Mouse (Mus musculus): ENCODE data around the gene Rpa3.

Gene Rpa3

DNA sequence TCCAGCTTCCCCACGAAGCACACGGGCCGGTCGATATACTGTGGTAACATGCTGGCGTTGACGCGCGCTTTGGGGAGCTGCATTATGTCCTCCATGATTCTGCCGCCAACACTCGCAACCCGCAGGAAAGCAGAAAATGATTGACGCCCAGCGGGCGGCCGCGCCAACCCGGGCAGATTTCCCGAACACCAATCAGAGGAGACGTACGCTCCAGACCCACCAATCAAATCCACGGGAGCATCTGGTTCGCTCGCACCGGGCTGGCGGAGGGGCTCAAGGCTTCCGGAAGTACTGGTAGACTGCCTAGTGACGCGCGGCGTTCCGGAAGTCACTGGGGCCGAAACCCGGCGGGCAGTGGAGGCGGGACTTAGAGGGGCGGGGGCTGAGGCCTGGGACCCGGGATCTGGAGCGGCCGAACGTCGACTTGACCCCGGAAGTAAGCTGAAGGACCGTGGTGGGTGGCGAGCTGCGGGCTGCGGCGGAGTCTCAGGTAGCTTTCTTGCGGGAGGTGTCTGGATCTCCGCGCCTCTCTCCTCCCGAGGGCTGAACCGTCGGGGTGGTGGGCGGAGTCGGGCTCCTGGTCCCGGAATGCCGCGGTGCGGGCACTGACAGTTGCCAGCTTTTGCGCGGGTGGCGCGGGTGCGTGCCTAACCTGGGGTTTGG lies at the start of gene Rpa3, which contains the start of the genes Umad1 and Gm45062:
Rpa3 (minus strand) TSS at position 170 of the 663 bp plus-strand sequence.
Umad1 (plus strand) TSS at position 285 of the 663 bp plus-strand sequence.
Gm45062 (plus strand) TSS at position 447 of the 663 bp plus-strand sequence.
- DNase-seq (ENCODE audit: low read depth, low spot score): peak; percentile 96

DNA sequence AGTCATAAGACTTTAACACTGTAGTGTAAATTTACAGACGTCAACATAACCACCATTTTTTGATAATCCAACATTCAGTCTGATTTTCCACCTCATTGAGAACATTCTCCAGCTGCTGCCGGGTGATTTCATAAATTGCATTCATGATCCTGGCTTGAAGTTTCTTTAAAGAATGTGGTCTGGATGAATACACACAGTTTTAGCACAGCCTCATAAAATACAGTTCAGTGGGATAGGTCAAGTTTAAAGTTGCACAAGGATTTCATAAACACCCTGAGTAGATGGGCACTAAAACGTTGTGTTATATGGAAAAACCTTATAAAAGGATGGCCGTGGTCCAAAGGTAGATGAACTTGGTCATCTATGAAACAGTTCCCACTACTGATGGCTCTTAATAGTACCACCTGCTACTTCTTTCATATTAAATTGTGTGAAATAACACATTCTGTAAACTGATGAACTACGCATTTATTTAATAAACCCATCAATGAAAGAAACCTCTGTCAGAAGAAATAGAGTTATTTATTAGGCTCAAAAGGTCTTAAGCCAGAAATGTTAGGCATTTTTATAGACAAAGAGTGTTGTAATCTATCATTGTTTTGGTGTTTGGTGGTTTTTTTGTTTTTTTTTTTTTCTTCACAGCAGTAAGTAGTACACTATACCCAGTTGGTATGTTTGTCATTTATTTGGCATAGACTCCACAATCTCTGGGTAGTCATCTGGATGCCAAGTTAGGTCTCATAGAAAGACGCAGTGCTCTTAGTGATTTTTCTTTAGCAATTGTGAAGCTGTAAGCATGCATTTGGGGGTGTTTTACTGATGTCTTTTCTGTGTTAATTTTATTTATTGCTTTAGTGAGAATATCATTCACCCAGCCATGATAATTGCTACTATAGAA lies 49.2 kb upstream of the Rpa3 start:
- no peak for DNase-seq (ENCODE audit: low read depth, low spot score)

DNA sequence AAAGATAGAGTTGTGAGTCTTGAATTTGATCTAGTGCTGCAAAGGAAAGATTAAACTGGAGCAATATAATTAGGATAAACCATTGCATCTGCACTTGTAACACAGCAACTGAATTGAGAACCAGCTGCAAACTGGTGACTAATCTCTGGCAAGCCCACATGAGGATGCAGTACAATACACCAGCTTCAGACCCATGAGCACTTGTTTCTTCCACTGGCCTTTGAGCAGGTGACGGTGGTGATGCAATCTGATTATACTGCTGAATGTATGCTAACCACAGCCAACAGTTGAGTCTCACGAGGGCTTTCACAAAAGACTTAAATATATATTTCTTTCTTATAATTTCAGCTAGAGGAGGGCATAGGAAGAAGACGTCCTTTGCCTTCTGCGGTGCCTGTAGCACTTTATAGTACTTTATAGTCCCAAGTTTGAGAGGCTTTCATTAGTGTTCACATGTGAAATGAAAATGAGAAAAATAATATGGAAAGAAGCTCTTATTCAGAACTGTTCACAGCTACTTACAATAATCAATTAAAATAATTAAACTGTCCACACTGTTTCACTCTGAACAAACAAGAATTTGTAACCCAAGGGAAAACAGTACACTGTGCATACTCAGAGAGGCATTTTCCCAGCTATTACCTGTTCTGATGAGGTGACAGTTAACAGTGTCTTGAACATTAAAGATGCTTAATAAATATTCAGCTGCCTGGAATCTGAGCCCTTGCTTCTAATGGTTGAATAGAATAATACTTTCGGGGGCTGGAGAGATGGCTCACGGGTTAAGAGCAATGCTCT lies 40.3 kb upstream of the Rpa3 start:
- DNase-seq (ENCODE audit: low read depth, low spot score): no peak

DNA sequence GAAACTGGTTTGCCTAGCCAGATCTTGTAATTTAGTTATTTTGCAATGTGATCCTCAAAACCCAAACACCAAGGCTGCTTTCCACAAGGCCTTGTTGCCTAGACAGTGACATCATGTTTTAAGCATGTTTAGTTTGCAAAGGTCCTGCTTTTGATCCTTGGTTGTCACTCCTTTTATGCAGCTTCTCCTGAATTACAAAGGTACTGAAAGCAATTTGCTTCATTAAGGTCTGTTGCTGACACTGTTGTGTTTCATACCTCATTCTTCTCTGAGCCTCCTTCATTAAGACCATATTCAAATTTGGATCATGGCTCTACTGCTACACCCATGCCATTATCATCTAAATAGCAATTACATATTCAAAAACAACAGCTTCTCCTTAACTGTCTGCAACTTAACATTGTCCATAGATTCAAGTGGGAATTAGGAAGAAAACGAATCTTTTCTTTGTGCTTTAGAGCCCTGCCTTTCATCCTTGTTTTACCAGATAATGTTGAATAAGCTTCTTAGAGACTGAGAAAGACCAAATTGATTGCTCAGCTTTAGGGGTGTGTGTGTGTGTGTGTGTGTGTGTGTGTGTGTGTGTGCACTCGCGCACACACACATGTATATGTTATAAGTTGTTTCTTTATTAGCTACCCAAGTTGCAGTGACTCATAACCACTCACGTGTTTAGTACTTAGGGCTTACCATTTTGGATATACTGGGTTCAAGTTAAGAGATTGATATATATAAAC lies 35.2 kb upstream of the Rpa3 start:
- DNase-seq (ENCODE audit: low read depth, low spot score): no peak

DNA sequence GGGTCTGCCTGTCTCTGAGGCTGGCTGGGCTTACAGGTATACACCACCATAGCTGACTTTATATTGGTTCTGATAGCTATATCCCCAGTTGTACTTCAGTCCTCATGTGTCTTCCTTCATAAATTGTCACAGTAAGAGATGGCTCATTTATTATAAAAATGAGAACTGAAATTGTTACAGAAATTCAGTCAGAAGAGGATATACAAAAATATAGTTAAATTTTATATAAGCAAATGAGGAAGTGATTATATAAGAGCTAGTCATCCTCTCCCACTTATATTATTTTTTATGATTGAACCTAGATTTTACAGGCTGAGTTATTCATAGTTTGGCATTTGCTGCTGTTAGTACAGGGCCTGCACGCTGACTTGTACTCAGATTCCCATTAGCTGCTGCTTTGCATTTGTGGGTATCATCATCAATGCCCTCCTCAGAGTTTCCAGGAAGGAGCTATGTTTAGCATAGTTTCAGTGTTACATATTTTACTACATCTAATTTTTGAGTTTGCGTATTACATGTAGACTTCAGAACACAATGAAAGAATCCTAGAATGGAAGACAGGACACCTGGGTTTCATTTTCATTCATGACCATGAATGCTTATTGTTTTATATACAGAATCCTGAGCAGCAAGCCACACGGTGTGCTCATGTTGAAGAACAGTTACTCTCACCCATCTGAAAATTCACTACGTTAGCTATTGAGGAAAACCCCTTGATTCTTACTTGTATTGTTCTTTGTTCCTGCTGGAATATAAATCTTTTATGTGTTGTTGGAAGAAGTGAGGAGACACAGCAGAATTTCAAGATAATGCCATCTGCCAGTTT lies 30.0 kb upstream of the Rpa3 start:
- DNase-seq (ENCODE audit: low read depth, low spot score): no peak

DNA sequence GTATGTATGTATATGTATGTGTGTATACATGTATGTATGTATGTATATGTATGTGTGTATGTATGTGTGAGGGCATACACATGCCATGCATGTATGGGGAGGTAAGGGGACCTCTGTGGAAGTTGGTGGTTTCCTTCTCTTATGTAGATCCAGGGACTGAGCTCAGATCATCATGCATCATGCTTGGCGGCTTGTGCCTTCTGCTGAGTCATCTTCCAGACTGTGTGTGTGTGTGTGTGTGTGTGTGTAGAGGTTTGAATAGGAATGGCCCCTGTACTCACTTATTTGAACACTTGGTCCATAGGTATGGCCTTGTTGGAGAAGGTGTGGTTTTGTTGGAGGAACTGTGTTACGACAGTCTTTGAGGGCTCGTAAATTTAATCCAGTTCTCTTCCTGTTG lies 27.2 kb upstream of the Rpa3 start:
- no peak for DNase-seq (ENCODE audit: low read depth, low spot score)

DNA sequence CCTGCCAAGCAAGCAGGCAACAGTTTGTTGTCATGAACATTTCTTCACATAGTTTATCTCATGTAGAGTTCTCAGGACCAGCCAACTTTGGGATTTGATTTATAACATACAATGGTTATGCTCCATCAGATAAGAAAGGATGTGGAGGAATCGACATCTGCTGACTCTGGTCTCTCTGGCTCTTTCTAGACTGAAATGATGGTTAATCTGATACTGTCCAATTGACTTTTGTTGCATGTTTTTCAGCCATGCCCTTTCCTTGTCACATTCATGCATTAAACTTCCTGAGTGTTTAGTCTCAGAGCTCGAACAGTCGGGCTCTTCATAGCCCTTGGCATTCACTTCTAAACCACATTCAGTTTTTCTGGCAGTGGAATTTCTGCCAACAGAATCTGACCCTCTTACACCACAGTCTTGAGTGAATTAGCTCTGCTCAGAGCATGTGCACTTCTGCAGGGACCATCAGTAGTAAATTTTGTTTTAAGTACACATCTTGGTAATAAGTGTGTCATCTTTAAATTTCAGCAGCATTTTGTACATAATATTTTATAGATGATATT lies 26.5 kb upstream of the Rpa3 start:
- DNase-seq (ENCODE audit: low read depth, low spot score): no peak

DNA sequence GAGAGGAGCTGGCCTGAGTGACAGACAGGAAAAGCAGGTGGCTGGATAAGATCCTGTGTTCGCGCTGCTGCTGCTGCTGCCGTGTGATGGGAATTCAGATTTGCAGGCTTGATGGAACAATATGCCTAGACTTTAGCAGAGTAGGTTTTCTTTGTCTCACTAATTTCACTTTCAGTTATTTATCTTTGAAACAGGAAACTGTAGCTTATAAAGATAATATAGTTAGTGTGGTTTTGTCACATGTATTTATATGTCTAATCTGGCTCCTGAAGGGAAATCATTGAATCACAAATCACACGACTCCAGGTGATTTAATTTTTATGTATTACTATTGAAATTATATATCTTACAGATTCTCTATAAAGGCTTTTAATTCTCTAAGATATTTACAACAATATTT lies 24.3 kb upstream of the Rpa3 start:
- DNase-seq (ENCODE audit: low read depth, low spot score): no peak

DNA sequence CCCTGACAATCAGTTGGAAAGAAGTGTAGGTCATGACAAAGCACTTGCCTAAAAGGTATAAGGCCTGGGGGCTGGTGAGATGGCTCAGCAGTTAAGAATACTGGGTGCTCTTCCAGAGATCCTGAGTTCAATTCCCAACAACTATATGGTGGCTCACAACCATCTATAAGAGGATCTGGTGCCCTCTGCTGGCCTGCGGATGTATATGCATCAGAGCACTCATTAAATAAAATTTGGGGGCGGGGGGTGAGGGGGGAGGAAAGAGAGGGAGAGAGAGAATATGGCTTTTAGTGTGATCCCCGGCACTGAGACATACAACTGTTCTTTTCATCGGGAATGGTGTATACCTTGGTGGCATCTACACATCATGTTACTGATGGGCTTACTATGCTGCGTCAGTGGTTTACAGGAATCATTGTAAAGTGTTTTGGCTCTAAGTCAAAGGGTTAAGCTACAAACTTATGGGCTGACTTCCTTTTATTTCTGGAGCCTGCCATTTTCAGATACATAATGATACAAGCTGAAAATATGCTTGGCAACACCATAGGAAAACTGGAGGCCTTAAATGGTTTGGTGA lies 19.5 kb upstream of the Rpa3 start:
- DNase-seq (ENCODE audit: low read depth, low spot score): no peak

DNA sequence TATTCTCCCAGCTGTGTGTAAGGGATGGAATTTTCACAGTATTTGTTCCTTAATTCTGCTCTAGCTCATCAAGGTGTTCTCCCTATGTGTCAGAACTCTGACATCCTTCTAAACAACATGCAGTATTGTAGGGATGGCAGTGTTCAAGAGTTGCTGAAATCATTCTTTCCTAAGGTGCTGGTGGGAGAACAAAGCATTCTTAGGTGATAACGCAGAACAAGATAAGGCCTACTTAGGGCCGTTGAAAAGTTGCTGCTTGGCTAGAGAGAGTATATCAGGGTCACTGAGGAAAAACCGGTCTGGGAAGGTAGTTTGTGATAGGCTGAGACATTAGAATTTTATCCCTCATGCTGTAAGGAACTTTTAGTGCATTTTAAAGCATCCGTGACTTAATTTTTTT lies 17.5 kb upstream of the Rpa3 start:
- DNase-seq (ENCODE audit: low read depth, low spot score): no peak

DNA sequence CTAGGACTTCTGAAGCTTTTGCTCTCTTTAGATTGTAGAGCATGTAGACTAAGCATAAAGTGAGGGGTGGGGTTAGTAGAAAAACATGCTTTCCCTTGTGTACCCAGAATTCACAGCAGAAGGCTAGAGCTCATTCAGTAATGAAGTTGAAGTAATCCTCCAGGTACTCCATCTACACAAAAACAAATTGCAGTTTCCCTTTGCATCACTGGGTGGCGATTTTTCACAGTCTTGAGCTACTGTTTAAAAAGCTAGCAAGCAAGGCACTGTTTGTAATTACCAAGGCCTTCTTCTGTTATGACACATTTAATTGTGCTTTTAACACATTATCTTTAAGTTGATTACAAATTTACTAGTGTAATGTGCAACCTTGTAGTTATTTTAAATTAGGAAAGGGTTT lies 16.1 kb upstream of the Rpa3 start:
- peak; percentile 59 for DNase-seq (ENCODE audit: low read depth, low spot score)

DNA sequence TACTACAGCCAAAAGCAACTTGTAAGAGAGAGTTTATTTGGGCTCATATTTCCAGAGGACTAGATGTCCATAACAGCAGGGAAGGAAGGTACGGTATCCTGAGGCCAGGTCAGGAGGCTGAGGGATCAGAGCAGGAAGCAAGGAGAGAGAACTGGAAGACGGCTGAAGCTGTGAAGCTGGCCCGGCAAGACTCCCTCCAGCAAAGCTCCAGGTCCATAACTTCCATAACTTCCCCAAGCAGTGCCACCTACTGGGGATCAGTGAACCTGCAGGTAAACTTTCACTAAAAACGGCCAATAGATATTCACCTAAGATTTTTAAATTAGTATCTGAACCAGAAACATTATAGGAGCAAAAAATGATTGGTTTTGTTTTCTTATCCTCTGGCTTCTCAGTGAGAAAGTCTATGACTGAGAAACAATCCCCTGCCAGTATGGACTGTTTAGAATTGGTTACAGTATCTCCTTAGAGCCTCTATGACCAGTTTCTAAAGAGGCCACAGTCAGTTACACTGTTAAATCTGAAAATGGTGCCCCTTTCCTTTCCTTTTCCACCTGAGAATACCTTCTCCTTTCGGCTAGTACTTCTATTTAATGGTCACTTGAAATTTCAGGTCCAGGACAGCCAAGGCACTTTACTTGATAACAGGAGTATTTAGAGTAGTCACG lies 15.5 kb upstream of the Rpa3 start:
- DNase-seq (ENCODE audit: low read depth, low spot score): peak; percentile 41

DNA sequence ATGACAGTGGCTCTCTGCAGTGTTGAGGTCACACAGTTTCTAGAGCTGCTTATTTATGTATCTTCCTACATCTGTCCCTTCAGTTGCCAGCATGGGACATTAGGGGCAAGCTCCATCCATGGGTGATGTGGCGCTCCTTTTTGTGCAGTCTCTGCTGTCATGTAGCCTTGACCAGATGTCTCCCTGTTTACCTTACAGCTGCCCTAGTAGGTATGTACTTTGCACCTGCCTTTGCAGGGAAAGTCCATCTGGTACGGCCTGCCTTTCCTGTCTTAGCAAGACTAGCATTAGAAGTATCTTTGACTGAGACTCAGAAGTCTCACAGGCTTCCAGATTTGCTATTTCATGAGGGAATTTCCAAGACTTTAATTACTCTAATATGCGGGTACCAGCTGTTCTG lies 12.1 kb upstream of the Rpa3 start:
- DNase-seq (ENCODE audit: low read depth, low spot score): no peak

DNA sequence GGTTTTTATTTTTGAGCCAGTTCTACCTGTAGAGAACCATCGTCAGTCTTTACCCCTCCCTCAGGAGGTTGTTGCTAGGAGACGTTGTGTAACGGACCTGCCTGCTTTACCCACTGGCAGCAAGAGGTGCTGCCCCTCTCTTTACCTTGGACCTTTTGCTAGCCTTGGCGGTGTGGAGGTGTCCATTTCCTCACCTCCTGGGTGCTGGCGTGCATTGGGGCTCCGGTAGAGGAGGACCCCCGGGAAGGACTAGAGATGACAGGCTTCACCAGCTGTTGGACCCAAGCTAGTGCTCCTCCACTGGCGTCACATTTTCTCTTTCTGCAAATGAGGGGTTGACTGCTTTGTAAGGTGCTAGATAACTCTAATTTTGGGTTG lies 683 bp upstream of the Rpa3 start:
- DNase-seq (ENCODE audit: low read depth, low spot score): no peak

DNA sequence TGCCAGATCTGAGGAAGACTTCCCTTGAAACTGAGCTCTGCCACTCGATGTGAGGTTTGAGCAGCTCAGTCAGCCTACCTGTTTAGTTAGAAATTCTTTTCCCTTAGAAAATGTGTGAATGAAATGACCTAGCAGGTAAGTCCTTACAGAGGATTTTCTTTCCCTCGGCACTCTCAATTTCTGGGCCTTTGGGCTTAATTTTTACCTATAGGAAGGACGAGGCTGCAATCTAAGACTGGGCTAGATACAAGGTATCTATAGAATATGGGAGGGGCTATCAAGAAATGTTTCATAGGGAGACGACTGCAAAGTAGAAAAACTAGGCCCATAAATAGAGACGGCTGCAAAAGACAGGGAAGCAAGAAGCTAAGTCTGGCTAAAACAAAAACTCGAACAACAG lies 657 bp downstream of the Rpa3 start:
- no peak for DNase-seq (ENCODE audit: low read depth, low spot score)

DNA sequence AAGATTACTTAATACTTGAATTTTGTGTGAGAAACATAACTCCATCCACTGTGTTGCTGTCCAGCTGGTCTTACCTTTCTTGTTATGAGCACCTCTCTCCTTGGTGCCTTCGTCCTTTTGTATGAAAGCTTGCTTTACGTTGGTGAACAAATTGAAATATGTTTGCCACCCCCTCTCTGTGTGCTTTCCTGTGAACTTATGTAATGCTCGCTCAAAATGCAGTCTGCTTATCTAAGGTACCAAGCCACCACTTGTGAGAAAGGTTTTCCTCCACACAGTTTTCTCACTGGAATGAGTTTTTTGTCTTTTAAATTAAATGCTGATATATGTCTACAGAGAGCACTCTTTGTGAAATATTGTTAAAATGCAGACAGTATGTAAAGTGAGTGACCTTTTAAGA lies 30.4 kb downstream of the Rpa3 start:
- DNase-seq (ENCODE audit: low read depth, low spot score): no peak

DNA sequence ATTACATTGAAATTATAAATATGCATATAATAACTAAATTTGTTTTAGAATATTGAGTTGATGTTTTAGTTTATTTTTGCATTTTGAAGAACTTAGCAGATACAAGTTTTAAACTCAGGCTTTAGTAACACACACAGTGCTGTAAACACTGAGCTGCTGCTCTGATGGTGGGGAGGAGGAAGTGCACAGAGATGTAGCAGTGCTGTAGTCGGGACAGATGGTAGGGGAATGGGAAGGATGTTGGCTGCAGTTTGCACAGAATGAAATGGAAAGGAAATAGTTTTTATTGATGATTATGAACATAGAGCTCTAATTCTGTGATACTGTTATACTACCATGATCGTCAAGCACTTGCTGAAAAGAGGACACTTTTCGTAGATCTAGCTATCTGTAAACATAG lies 31.9 kb downstream of the Rpa3 start:
- DNase-seq (ENCODE audit: low read depth, low spot score): no peak

DNA sequence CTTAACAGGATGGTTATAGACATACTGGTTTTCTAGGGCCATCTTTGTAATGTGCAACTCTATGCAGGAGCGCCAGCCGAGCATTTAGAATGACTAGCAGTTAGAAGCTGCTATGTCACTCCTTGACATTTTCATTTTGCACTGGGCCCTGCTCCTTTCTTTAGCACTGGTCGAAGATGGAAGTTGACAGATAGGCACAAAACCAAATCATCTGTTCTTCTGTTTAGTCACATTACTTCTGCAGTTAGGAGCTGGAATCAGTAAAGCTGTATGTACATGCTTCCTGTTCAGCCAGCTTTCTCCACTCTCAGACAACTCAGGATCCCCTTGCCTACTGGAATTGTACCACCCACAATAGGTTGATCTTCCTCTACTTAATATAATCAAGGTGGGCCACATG lies 48.3 kb downstream of the Rpa3 start:
- DNase-seq (ENCODE audit: low read depth, low spot score): no peak

DNA sequence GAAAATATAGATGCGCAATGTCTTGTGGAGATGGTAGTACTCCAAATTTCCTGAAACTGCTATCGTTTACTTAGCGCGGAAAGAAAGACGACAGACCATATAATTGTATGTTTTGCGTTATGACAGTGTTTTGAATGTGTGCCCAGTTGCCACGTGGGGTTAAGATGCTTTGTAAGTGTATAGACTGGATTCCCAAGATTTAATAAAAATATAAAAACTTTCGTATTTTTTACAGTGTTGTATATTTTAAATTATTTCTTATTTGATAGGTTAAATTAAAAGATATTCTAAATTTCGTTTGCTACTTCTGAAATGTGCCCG lies 49.1 kb downstream of the Rpa3 start:
- DNase-seq (ENCODE audit: low read depth, low spot score): no peak

All from retina, postnatal 7 days (tissue).